Mouse (Mus musculus): ENCODE measurements around the gene Zfp850. TPM values are rescaled to one million over a fixed set of nuclear protein-coding genes. Genes with fewer than 3 reads are reported as not detected.

The Zfp850 gene
- 4.5 TPM for polyA plus RNA-seq (2014; fragmentation: Illumina TruSeq; extraction: RNeasy Lipid Tissue Mini Kit (QIAGEN cat#74804); ENCODE audit: low replicate concordance)

DNA sequence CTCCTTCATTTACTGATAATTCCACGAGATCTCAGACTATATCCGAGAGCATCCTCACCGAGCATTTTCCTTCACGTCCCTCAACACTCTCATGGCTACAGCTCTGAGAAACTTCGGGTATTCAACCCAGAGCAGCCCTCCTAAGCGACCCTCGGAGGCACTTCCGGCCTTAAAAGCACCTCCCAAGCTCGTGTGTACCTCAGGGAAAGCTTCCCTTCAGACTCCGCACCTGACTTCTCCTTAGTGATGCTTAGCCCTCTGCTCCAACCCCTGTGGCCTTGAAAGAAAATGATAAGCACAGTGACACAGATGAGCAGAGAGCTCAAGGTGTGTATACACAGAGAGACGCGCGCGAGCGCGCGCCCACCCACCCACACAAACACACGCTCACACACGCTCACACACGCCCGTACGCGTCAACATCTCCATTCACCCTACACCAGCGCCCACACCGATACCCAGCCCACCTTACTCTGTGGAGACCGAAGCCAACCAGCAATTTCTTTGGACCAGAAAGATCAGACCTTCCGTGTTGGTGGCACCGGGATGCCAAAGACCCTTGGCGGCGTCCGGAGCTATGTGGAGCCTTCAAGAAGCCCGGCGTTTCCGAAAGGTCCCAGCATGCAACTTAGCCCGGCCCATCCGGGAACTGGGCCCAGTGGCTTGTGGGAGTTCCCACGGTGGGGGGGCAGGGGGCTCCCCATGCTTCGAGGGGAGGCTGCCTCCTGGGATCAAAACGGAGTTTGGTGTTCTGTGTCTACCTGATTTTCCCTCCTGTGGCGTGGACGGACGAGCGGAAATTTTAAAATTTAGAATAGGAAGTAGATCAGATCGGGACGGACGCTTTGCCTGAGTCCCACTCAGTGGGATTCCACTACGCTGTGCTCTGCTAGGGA, at the start of gene Zfp850:
Gene Zfp850, minus strand, starts transcription at position 567 of the 896 bp plus-strand sequence.

GRCm38 (mm10) chr7:28049476-28050409, 35.8 kb upstream of the Zfp850 start, which contains the start of gene Psmc4:
Gene Psmc4, minus strand, starts transcription at chr7:28050101.

DNA sequence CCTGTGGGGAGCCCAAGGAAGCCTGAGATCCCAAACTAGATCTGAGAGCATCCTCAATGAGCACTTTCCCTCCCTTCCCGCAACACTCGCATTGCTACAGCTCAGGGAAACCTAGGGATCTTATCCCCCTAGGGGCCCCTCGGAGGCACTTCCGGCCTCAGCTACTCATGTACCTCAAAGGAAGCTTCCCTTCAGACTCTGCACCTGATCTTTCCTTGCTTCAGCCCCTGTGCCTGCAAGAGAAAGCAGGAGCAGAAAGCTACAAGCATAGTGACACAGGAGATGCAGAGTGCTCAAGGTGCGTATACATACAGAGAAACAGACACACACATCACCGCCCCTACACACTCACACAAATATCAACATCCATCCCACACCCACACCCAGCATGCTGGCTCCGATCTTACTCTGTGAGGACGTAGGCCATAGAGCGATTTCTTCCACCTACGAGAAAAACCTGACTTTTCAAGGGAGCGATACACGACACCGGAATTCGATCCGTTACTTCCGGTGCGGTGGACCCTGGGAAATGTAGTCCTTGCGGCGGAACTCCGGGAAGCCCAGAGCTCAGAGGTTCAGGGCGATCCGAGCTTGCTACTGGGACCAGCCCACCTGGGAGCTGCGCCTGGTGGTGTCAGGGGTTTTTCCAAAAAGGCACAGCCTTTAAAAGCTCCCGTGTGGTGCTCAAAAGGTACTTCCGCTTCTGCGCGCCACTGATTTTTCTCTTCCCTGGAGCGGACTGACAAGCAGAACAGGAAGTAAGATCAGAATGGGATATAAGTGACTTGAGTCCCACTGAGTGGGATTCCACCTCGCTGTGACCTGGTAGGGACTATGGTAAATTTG, 35.0 kb downstream of the Zfp850 start, which contains the start of gene Zfp780b:
Gene Zfp780b, minus strand, starts transcription at position 489 of the 846 bp plus-strand sequence.

Other genes starting within 250 kb of the Zfp850 start
- gene Zfp626, start 206.9 kb downstream of the Zfp850 start, polyA plus RNA-seq (2014; fragmentation: Illumina TruSeq; extraction: RNeasy Lipid Tissue Mini Kit (QIAGEN cat#74804); ENCODE audit: low replicate concordance), result 15.1 TPM
- gene Zfp59, start 175.5 kb downstream of the Zfp850 start, polyA plus RNA-seq (2014; fragmentation: Illumina TruSeq; extraction: RNeasy Lipid Tissue Mini Kit (QIAGEN cat#74804); ENCODE audit: low replicate concordance), result 10.1 TPM
- gene Zfp607a, start 156.6 kb downstream of the Zfp850 start, polyA plus RNA-seq (2014; fragmentation: Illumina TruSeq; extraction: RNeasy Lipid Tissue Mini Kit (QIAGEN cat#74804); ENCODE audit: low replicate concordance), result 5.0 TPM
- gene Zfp974, start 84.7 kb downstream of the Zfp850 start, polyA plus RNA-seq (2014; fragmentation: Illumina TruSeq; extraction: RNeasy Lipid Tissue Mini Kit (QIAGEN cat#74804); ENCODE audit: low replicate concordance), result 12.4 TPM
- gene Zfp780b, start 34.9 kb downstream of the Zfp850 start, polyA plus RNA-seq (2014; fragmentation: Illumina TruSeq; extraction: RNeasy Lipid Tissue Mini Kit (QIAGEN cat#74804); ENCODE audit: low replicate concordance), result 16.6 TPM
- 15.1 TPM for gene Psmc4, start 36.0 kb upstream of the Zfp850 start, polyA plus RNA-seq (2014; fragmentation: Illumina TruSeq; extraction: RNeasy Lipid Tissue Mini Kit (QIAGEN cat#74804); ENCODE audit: low replicate concordance)
- gene Fcgbp, start 57.1 kb upstream of the Zfp850 start, polyA plus RNA-seq (2014; fragmentation: Illumina TruSeq; extraction: RNeasy Lipid Tissue Mini Kit (QIAGEN cat#74804); ENCODE audit: low replicate concordance), result 12.5 TPM
- gene 9530053A07Rik, start 115.4 kb upstream of the Zfp850 start, polyA plus RNA-seq (2014; fragmentation: Illumina TruSeq; extraction: RNeasy Lipid Tissue Mini Kit (QIAGEN cat#74804); ENCODE audit: low replicate concordance), result not detected
- 9.7 TPM for gene Fbl, start 155.6 kb upstream of the Zfp850 start, polyA plus RNA-seq (2014; fragmentation: Illumina TruSeq; extraction: RNeasy Lipid Tissue Mini Kit (QIAGEN cat#74804); ENCODE audit: low replicate concordance)
- 0.19 TPM for gene Dyrk1b, start 165.4 kb upstream of the Zfp850 start, polyA plus RNA-seq (2014; fragmentation: Illumina TruSeq; extraction: RNeasy Lipid Tissue Mini Kit (QIAGEN cat#74804); ENCODE audit: low replicate concordance)